Mouse (Mus musculus) left cerebral cortex, postnatal 36 days (tissue): ENCODE data around the gene Scamp5. TPM values are rescaled to one million over a fixed set of nuclear protein-coding genes. Genes with fewer than 3 reads are reported as not detected.
"Not testable (repeated sequence)": the region's sequence is repeated elsewhere in the genome, so short reads cannot be mapped to it uniquely, and the experiment has no call there.

Source experiments
- DNase-seq, 2 experiments: peaks; one replicate each; pipeline ENCODE4 v3.0.0; 2021 to 2022; ENCODE audit warnings: low spot score in 2 of 2, mixed read lengths in 1 of 2
- intact Hi-C: fragments of 180-260 bp; cut with DNase I; formaldehyde crosslinking; loops from one replicate; pipeline ENCODE4 v1.15.1; 2025
- total RNA-seq, 2 experiments: library from RNA; stranded (reverse); gene quantifications; 2 replicates each; pipeline ENCODE4 v1.2.3; 2021

Gene Scamp5
- total RNA-seq, 2 experiments from 2014 or later = 381 to 434 TPM

- intact Hi-C loops = no loop called here
- DNase-seq = no peak
Observed at GRCm38 (mm10) chr9:57462866-57463265, 5.0 kb downstream of the Scamp5 start.

GRCm38 (mm10) chr9:57459707-57460106 lies 8.2 kb downstream of the Scamp5 start:
- no peak for DNase-seq
- intact Hi-C loops = no loop called here

GRCm38 (mm10) chr9:57453516-57453915 lies 14.3 kb downstream of the Scamp5 start:
- intact Hi-C loops = no loop called here
- no peak for DNase-seq

- intact Hi-C loops = no loop called here
Observed at GRCm38 (mm10) chr9:57452624-57453462, 15.0 kb downstream of the Scamp5 start.

GRCm38 (mm10) chr9:57449715-57450114 lies 18.1 kb downstream of the Scamp5 start:
- intact Hi-C loops = no loop called here
- no peak for DNase-seq

More at GRCm38 (mm10) chr9:57452624-57453462, 15.0 kb downstream of the Scamp5 start:
- no peak for DNase-seq

GRCm38 (mm10) chr9:57440620-57441019 lies 27.2 kb downstream of the Scamp5 start:
- intact Hi-C loops = no loop called here
- DNase-seq = no peak

GRCm38 (mm10) chr9:57439522-57440295 lies 28.2 kb downstream of the Scamp5 start, which contains the start of gene Ppcdc:
Gene Ppcdc, minus strand, starts transcription at chr9:57440124.
- DNase-seq = peak; percentile 90 to 91
- intact Hi-C loops = no loop called here

GRCm38 (mm10) chr9:57439083-57439482 lies 28.8 kb downstream of the Scamp5 start:
- peak in 1 of 2 experiments; percentile 13 for DNase-seq
- intact Hi-C loops = no loop called here

GRCm38 (mm10) chr9:57437896-57438614 lies 29.8 kb downstream of the Scamp5 start:
- intact Hi-C loops = no loop called here
- DNase-seq = no peak

- DNase-seq = no peak
- intact Hi-C loops = no loop called here
Observed at GRCm38 (mm10) chr9:57436166-57436565, 31.7 kb downstream of the Scamp5 start.

- intact Hi-C loops = loop anchor here (5.0 kb wide), 1 partner anchor 227 kb away; no protein-coding TSS in a partner anchor
- no peak for DNase-seq
Observed at GRCm38 (mm10) chr9:57434405-57435165, 33.3 kb downstream of the Scamp5 start.

- DNase-seq = peak; percentile 73 to 76
- intact Hi-C loops = loop anchor here (1.0 to 5.0 kb wide), 2 partner anchors 174 to 226 kb away; no protein-coding TSS in a partner anchor
Observed at GRCm38 (mm10) chr9:57433097-57434032, 34.5 kb downstream of the Scamp5 start.

GRCm38 (mm10) chr9:57432480-57432879 lies 35.4 kb downstream of the Scamp5 start:
- intact Hi-C loops = loop anchor here (5.0 kb wide), 1 partner anchor 225 kb away; no protein-coding TSS in a partner anchor
- no peak for DNase-seq

GRCm38 (mm10) chr9:57431202-57431601 lies 36.7 kb downstream of the Scamp5 start:
- DNase-seq = no peak
- intact Hi-C loops = loop anchor here (5.0 kb wide), 1 partner anchor 224 kb away; no protein-coding TSS in a partner anchor

GRCm38 (mm10) chr9:57428391-57428790 lies 39.5 kb downstream of the Scamp5 start:
- intact Hi-C loops = no loop called here
- DNase-seq = peak in 1 of 2 experiments; percentile 21

GRCm38 (mm10) chr9:57427937-57428336 lies 39.9 kb downstream of the Scamp5 start:
- intact Hi-C loops = no loop called here
- DNase-seq = no peak

GRCm38 (mm10) chr9:57427123-57427522 lies 40.7 kb downstream of the Scamp5 start:
- DNase-seq, intact Hi-C loops: not testable (repeated sequence)

- intact Hi-C loops = no loop called here
- no peak for DNase-seq
Observed at GRCm38 (mm10) chr9:57425116-57425515, 42.7 kb downstream of the Scamp5 start.
